Mouse (Mus musculus) heart, embryonic 10.5 days (tissue): Measurements from ENCODE around the gene Pbld1. TPM values are rescaled to one million over a fixed set of nuclear protein-coding genes. Genes with fewer than 3 reads are reported as not detected.

Source experiments
- DNase-seq: peaks from one replicate; pipeline ENCODE4 v3.0.0-alpha.2; 2017; ENCODE audit warnings: low spot score
- H3K27ac ChIP-seq: fragments of 300-500 bp; sonication (generic); 2 replicates; pipeline ENCODE4 v1.5.1; 2016; ENCODE audit warnings: mild to moderate bottlenecking
- H3K27me3 ChIP-seq: fragments of 300-500 bp; sonication (generic); 2 replicates; pipeline ENCODE4 v1.6.1; 2016; ENCODE audit warnings: mild to moderate bottlenecking; ENCODE audit not compliant: poor library complexity, insufficient read depth, severe bottlenecking
- H3K36me3 ChIP-seq: fragments of 300-500 bp; sonication (generic); 2 replicates; pipeline ENCODE4 v1.6.1; 2016; ENCODE audit warnings: mild to moderate bottlenecking, moderate library complexity
- H3K4me1 ChIP-seq: fragments of 300-500 bp; sonication (generic); 2 replicates; pipeline ENCODE4 v1.6.1; 2016; ENCODE audit warnings: mild to moderate bottlenecking
- H3K4me3 ChIP-seq: fragments of 300-500 bp; sonication (generic); 2 replicates; pipeline ENCODE4 v1.5.1; 2016; ENCODE audit warnings: mild to moderate bottlenecking, moderate library complexity
- H3K9me3 ChIP-seq: fragments of 300-500 bp; sonication (generic); 2 replicates; pipeline ENCODE4 v1.6.1; 2016; ENCODE audit warnings: mild to moderate bottlenecking, moderate library complexity
- WGBS: fragments of 180-500 bp; shearing (Covaris S2); methylation state at CpG from one replicate; pipeline ENCODE4 v1.1.7; 2016; 5-methylcytosine and 5-hydroxymethylcytosine counted together
- polyA plus RNA-seq: library from polyadenylated mRNA; unstranded; fragments of >200 nt; fragmentation: Nextera tagmentation; extraction: Ambion mirVana; gene quantifications from 2 replicates; pipeline ENCODE4 v1.2.1, GENCODE M21; 2016

Gene Pbld1
- polyA plus RNA-seq, 1 experiment from 2014 or later: 1.7 TPM

DNA sequence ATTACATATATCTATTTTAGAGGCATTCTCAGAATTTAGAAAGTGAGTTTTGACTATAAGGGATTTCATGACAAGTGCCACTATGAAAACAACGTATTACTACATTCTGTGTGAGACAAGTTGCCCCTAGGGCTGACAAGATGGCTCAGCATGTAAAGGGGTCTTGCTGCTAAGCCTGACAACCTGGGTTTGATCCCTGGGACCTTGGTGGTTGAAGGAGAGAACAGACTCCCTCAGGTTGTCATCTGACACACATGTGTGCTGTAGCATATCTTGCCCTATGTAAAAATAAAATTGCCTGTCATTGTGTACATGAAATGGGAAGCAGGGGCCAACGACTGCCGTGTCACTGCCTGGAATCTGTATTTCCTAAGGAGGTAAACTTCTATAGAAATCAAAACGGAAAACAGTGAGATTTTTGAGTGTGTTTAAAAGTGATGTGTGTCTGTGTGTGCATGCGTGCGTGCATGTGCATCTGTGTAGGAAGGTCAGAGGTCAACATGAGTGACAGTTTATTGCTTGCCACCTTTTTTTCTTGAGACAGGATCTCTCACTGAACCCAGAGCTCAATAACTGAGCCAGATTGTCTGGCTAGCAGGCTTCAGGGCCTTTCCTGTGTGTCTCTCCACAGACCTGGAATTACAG lies 53.9 kb downstream of the Pbld1 start:
- Histone ChIP-seq H3K4me1 (no peaks in the 10 kb centered on the region), H3K4me3 (no peak overlapping the region), H3K27me3 (no peaks in the 10 kb centered on the region), H3K27ac (no peak overlapping the region), H3K36me3 (peaks cover 3% of the 10 kb centered on the region; the same call in 1 of the 2 replicates), H3K9me3 (no peaks in the 10 kb centered on the region)
- peak; percentile 63 for DNase-seq
- 82% methylated on average over 6 of the region's 6 CpGs for WGBS

DNA sequence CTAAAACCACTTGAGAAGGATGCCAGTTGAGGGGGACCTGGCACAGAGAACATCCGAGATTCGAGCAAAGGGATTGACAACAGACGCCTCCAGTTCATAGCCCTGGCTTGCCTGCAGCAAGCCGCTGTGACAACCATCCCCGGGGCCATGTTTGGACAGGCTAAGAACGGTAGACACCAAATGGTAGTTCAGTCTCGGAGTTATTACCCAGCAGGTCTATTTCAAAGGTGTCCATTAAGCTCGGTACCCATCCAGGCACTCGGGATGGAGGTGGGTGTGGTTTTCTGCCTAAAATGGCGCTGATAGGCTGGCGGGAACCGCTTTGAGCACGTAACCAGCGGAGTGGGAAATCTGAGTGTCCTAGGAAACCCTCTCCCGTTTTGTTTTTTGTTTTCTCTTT lies 55.9 kb downstream of the Pbld1 start:
- H3K4me1 ChIP-seq: no peaks in the 10 kb centered on the region
- no peak overlapping the region for H3K4me3 ChIP-seq
- 85% methylated on average over 15 of the region's 15 CpGs for WGBS
- DNase-seq: peak; percentile 51
- no peak overlapping the region for H3K27ac ChIP-seq
- no peaks in the 10 kb centered on the region for H3K9me3 ChIP-seq
- H3K27me3 ChIP-seq: no peaks in the 10 kb centered on the region
- H3K36me3 ChIP-seq: peaks cover 3% of the 10 kb centered on the region; the same call in 1 of the 2 replicates

DNA sequence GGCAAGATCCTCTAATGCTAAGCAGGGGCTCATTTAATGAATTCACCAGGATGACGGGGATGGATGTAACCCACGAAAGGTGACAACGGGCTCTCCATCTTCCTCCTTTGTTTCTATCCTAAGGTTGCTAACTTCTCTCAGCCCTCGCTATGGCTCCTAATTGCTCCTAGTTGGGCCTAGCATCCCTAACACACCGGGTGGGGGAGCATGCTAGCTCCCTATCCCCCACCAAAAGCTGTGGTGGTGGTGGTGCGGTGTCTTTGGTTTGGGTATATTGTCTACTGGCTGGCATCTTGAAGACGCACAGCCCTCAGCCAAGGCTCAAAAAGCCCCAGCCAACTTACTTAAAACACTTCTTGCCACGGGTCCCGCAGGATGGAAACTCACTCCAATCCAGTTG lies 56.4 kb downstream of the Pbld1 start:
- no peak overlapping the region for H3K4me3 ChIP-seq
- no peak for DNase-seq
- no peaks in the 10 kb centered on the region for H3K27me3 ChIP-seq
- no peaks in the 10 kb centered on the region for H3K9me3 ChIP-seq
- H3K4me1 ChIP-seq: no peaks in the 10 kb centered on the region
- H3K36me3 ChIP-seq: peaks cover 3% of the 10 kb centered on the region; the same call in 1 of the 2 replicates
- H3K27ac ChIP-seq: no peak overlapping the region
- 89% methylated on average over 9 of the region's 9 CpGs for WGBS

DNA sequence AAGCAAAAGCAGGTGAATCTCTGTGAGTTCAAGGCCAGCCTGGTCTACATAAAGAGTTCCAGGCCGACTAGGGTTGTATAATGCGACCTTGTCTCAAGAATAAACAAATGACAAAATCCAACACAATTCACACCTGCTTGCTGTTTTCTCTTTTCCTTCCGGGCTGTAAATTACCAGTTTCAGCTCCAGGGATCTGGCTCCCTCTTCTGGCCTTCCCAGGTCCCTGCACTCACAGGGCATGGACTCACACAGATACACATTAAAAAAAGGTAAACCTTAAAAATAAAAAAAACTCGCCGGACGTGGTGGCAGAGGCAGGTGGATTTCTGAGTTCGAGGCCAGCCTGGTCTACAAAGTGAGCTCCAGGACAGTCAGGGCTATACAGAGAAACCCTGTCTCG lies 57.6 kb downstream of the Pbld1 start:
- DNase-seq: no peak

DNA sequence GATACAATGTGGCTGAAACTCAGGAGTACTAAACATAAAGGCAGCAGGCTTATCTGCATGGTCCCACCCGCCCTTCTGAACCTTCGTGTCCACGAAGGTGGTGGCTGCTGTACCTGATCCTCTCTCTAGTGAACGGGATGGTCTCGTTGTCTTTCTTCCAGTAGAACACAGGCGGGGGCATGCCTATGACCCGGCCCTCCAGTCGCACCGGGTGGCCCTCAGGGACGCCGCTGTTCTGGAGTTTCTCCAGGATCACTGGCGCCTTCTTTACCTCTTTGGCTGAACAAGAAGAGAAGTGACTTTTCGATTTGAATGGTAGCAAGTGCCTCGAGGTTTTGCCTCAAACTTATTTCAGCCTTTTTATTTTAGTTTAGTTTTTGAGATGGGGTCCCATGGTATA lies 60.0 kb downstream of the Pbld1 start:
- no peaks in the 10 kb centered on the region for H3K27me3 ChIP-seq
- no peaks in the 10 kb centered on the region for H3K9me3 ChIP-seq
- no peak overlapping the region for H3K27ac ChIP-seq
- no peaks in the 10 kb centered on the region for H3K4me1 ChIP-seq
- WGBS: 74% methylated on average over 14 of the region's 14 CpGs
- H3K36me3 ChIP-seq: peaks cover 3% of the 10 kb centered on the region; the same call in 1 of the 2 replicates
- H3K4me3 ChIP-seq: no peak overlapping the region
- DNase-seq: no peak

More for the DNA sequence above, 57.6 kb downstream of the Pbld1 start:
- 91% methylated on average over 8 of the region's 8 CpGs for WGBS
- Histone ChIP-seq H3K36me3 (peaks cover 3% of the 10 kb centered on the region; the same call in 1 of the 2 replicates), H3K4me1 (no peaks in the 10 kb centered on the region), H3K27me3 (no peaks in the 10 kb centered on the region), H3K9me3 (no peaks in the 10 kb centered on the region), H3K27ac (no peak overlapping the region), H3K4me3 (no peak overlapping the region)

DNA sequence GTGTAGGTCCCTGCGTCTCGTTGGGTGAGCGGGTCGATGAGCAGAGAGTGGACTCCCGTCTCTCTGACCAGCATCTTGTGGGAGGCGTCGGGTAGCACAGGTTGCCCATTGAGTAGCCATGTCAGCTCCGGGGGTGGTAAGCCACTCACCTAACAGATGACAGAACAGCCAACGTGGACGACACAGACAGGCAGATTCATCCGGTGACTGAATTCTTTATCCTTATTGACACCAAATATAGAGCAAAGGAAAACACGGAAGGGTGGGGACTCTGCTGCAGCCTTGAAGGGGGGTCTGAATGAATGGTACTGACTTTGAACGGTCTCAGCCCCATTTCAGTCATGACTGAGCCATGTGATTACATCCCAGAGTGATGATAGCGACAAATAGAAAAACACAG lies 62.0 kb downstream of the Pbld1 start:
- no peaks in the 10 kb centered on the region for H3K4me1 ChIP-seq
- H3K27ac ChIP-seq: no peak overlapping the region
- 80% methylated on average over 14 of the region's 14 CpGs for WGBS
- no peak overlapping the region for H3K4me3 ChIP-seq
- DNase-seq: no peak
- H3K9me3 ChIP-seq: no peaks in the 10 kb centered on the region
- H3K27me3 ChIP-seq: no peaks in the 10 kb centered on the region
- peaks cover 3% of the 10 kb centered on the region; the same call in 1 of the 2 replicates for H3K36me3 ChIP-seq

DNA sequence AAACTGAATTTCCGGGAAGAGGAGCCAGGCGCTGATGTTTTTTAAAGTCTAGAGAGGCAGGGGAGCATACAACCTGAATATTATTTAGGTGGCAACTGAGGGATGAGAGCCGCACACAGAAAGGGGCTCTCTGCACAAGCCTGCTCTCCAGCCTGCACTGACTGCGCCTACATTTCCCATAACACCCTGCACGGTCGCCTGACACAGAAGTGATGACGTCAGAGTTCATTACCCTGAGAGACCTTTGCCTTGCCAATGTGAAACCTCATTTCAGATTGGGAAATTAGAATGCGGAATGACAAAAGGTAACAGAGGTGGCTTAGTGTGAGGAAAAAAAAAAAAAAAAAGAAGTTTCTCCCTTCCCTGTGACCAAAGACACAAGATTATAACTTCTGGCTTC lies 62.6 kb downstream of the Pbld1 start:
- Histone ChIP-seq H3K4me3 (no peak overlapping the region), H3K27ac (no peak overlapping the region), H3K27me3 (no peaks in the 10 kb centered on the region), H3K4me1 (no peaks in the 10 kb centered on the region), H3K9me3 (no peaks in the 10 kb centered on the region), H3K36me3 (0 out of 2 replicates have a peak, but pooled peaks cover under 1% of the 10 kb centered on the region)
- 28% methylated on average over 8 of the region's 8 CpGs for WGBS
- DNase-seq: no peak

DNA sequence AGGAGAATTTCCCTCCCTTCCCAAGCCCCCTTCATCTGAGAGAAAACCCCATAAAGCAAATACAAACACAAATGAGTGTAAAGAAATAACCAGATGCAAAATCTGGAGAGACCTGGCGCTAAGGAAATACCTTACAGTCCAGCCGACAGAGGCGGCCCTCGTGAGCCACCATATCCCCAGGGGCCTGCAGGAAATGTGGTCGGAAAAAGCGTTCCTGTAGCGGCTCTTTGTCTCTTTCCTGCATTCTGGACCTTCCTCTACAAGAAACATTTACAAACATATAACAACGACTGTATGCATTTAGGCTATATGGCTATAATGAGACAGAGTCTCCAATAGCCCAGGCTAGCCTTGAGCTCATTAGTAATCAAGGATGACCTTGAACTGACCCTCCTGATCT lies 63.2 kb downstream of the Pbld1 start:
- Histone ChIP-seq H3K36me3 (no peaks in the 10 kb centered on the region), H3K4me1 (no peaks in the 10 kb centered on the region), H3K27ac (no peak overlapping the region), H3K9me3 (no peaks in the 10 kb centered on the region), H3K4me3 (no peak overlapping the region), H3K27me3 (no peaks in the 10 kb centered on the region)
- DNase-seq: no peak
- WGBS: 86% methylated on average over 8 of the region's 8 CpGs

DNA sequence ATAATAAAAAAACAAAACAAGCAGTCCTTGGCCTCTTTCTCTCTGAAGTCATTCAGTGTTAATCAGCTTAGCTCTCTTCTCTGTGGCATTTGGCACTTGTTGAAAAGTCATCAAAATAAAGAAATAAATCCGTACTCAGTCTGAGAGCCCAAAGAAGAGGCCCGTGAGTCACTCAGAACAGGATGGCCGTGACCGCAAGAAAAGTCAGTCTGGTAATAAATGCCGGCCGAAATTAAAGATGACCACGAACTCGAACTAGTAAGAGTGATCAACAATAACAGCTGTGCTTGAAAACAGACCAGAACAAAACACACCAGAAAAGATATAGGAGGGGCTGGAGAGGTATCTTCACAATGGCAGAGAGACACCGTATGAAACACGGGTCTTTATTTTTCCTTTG lies 64.1 kb downstream of the Pbld1 start:
- Histone ChIP-seq H3K36me3 (no peaks in the 10 kb centered on the region), H3K4me1 (no peaks in the 10 kb centered on the region), H3K27me3 (no peaks in the 10 kb centered on the region), H3K4me3 (no peak overlapping the region), H3K9me3 (no peaks in the 10 kb centered on the region), H3K27ac (no peak overlapping the region)
- 90% methylated on average over 10 of the region's 10 CpGs for WGBS
- DNase-seq: no peak

DNA sequence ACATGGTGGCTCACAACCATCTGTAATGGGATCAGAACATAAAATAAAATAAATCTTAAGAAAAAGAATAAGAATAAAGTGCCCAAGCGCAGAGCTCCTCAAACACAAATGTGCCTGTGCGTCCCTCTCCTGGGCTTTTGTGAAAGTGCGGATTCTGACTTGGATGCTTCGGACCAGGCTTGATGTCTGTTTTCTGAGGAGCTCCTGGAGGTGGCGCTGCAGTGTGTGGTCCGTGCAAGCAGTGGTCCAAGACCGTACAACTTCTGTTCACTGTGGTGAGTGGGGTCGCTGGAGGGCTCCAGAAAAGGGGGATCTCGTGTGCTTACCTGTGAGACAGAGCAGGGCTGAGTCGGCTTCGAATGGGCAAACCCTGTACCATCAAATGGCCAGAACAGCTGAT lies 65.4 kb downstream of the Pbld1 start:
- WGBS: 41% methylated on average over 11 of the region's 11 CpGs

DNA sequence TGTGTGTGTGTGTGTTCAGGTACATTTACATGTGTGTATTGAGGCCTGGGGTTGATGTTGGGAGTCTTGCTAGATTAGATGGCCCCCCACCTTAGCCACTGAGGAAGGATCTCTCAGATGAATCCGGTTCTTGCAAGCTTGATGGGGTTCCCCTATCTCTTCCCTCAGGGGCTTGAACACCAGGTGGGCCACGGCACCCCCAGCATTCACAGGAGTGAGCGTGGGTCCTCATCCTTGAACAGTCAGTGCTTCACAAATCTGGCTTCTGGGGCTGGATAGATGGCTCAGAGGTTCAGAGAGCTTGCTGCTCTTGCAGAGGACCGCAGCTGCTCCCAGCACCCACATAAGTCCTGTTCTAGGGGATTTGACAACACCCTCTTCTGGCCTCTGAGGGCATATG lies 66.2 kb downstream of the Pbld1 start:
- Histone ChIP-seq H3K9me3 (no peaks in the 10 kb centered on the region), H3K36me3 (no peaks in the 10 kb centered on the region), H3K4me3 (no peak overlapping the region), H3K27me3 (no peaks in the 10 kb centered on the region), H3K27ac (no peak overlapping the region), H3K4me1 (no peaks in the 10 kb centered on the region)
- WGBS: 80% methylated on average over 4 of the region's 4 CpGs
- peak; percentile 57 for DNase-seq

More for the DNA sequence above, 65.4 kb downstream of the Pbld1 start:
- no peaks in the 10 kb centered on the region for H3K27me3 ChIP-seq
- H3K36me3 ChIP-seq: no peaks in the 10 kb centered on the region
- no peaks in the 10 kb centered on the region for H3K4me1 ChIP-seq
- H3K27ac ChIP-seq: no peak overlapping the region
- no peak overlapping the region for H3K4me3 ChIP-seq
- no peaks in the 10 kb centered on the region for H3K9me3 ChIP-seq
- DNase-seq: peak; percentile 63

DNA sequence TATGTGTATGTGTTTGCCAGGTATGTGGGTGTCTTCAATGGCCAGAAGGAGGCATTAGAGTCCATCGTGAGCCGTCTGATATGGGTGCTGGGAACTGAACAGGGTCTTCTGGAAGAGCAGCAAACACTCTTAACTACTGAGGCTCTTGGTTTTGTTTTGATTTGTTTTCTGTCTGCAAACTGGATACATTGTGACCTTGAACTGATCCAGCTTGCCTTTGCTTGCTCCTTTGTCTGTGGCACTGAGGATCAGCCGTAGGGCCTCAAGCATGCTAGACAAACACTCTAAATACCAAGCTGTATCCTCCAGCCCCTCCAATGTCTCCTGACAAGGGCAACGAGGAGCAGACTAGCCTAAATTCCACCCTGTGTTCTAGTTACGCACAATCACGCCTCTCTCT lies 67.2 kb downstream of the Pbld1 start:
- Histone ChIP-seq H3K27me3 (no peaks in the 10 kb centered on the region), H3K36me3 (no peaks in the 10 kb centered on the region), H3K9me3 (no peaks in the 10 kb centered on the region), H3K4me1 (no peaks in the 10 kb centered on the region), H3K4me3 (no peak overlapping the region), H3K27ac (no peak overlapping the region)
- 88% methylated on average over 6 of the region's 6 CpGs for WGBS
- DNase-seq: peak; percentile 54
